ENCODE assay signal across 9 mouse cellular contexts in genomic region chr2:140670457-140670856, GRCm38 (mm10). TPM values are rescaled to one million over a fixed set of nuclear protein-coding genes. Genes with fewer than 3 reads are reported as not detected.
A peak's percentile ranks its signal among the peaks of the same experiment; 100 is the strongest.
DNase-seq lines count a peak whose midpoint lies in the region; ATAC-seq and TF ChIP-seq lines count a peak whose summit lies in the region.
"Had no signal": no experiment of that assay in that cellular context is flagged by ENCODE, and none has a peak within 500 bp of the region (broad histone marks: within the 10 kb centered on the region; RNA-seq: fewer than 3 reads in every experiment).

No protein-coding gene starts in this region.

- ATAC-seq in kidney, embryonic 14.5 days (ENCODE audit: low FRiP score, low TSS enrichment) = peak; percentile 40; the same call in 1 of the 2 replicates
- peak; percentile 37 for ATAC-seq in midbrain, embryonic 13.5 days
- ATAC-seq in granulocyte monocyte progenitor cell, adult 5-6 weeks (replicated peaks; ENCODE audit: poor library complexity, severe bottlenecking) = no peak

- H3K4me1 ChIP-seq in cerebellum, adult 2 months (ENCODE audit: control insufficient read depth, insufficient read depth, low read length) = peaks cover 5% of the 10 kb centered on the region; the same call in 1 of the 2 replicates
- peaks cover 11% of the 10 kb centered on the region; the same call in 1 of the 2 replicates for H3K4me1 ChIP-seq in kidney, embryonic 14.5 days (ENCODE audit: control insufficient read depth, insufficient read depth, low read length)
- H3K4me1 ChIP-seq in limb, embryonic 10.5 days = peaks cover 44% of the 10 kb centered on the region
- H3K4me1 ChIP-seq in midbrain, embryonic 13.5 days (replicated peaks) = peaks cover 19% of the 10 kb centered on the region

- under 1% methylated on average over 12 of the region's 12 CpGs for WGBS in cerebellum, adult 2 months
- WGBS in kidney, embryonic 14.5 days = under 1% methylated on average over 12 of the region's 12 CpGs
- WGBS in limb, embryonic 10.5 days = under 1% methylated on average over 12 of the region's 12 CpGs
- under 1% methylated on average over 12 of the region's 12 CpGs for WGBS in midbrain, embryonic 13.5 days

- no peaks in the 10 kb centered on the region for H3K27me3 ChIP-seq in cerebellum, adult 2 months (ENCODE audit: control insufficient read depth, insufficient read depth, low read length)
- no peaks in the 10 kb centered on the region for H3K27me3 ChIP-seq in kidney, embryonic 14.5 days (ENCODE audit: control insufficient read depth, insufficient read depth, low read length)
- H3K27me3 ChIP-seq in limb, embryonic 10.5 days (ENCODE audit: low read depth, poor library complexity, severe bottlenecking) = no peaks in the 10 kb centered on the region
- H3K27me3 ChIP-seq in midbrain, embryonic 13.5 days = no peaks in the 10 kb centered on the region

- peak overlapping the region; percentile 62 for H3K4me2 ChIP-seq in kidney, embryonic 14.5 days (replicated peaks; ENCODE audit: low read depth, low read length)
- H3K4me2 ChIP-seq in midbrain, embryonic 13.5 days (replicated peaks) = peak overlapping the region; percentile 64

- no peak for TF ChIP-seq POLR2A in cerebellum, adult 2 months (IDR thresholded peaks at IDR 0.05; ENCODE audit: borderline replicate concordance, insufficient read depth, low read length)

- H3K9ac ChIP-seq in kidney, embryonic 14.5 days (ENCODE audit: low read depth, low read length) = peak overlapping the region; percentile 70
- H3K9ac ChIP-seq in midbrain, embryonic 13.5 days (replicated peaks) = peak overlapping the region; percentile 86

- no peak for TF ChIP-seq CTCF in cerebellum, adult 2 months (IDR thresholded peaks at IDR 0.05; ENCODE audit: borderline replicate concordance, insufficient read depth, low read depth, low read length)

- H3K27ac ChIP-seq in cerebellum, adult 2 months (ENCODE audit: insufficient read depth, low read length) = peak overlapping the region; percentile 77
- H3K27ac ChIP-seq in kidney, embryonic 14.5 days (ENCODE audit: low read depth, low read length) = peak overlapping the region; percentile 33; the same call in 1 of the 2 replicates
- peak overlapping the region; percentile 92 for H3K27ac ChIP-seq in limb, embryonic 10.5 days
- peak overlapping the region; percentile 92 for H3K27ac ChIP-seq in midbrain, embryonic 13.5 days

- peak; percentile 48 for DNase-seq in ZHBTc4 (ENCODE audit: low read depth, low spot score)
- peak; percentile 75 to 80 for DNase-seq in cerebellum, adult 2 months
- peak; percentile 40 to 71 for DNase-seq in frontal cortex, adult 2 months (ENCODE audit: extremely low spot score in 1 of 2, low spot score in 1 of 2)
- DNase-seq in limb, embryonic 10.5 days (ENCODE audit: low spot score) = peak; percentile 75
- DNase-seq in telencephalon, adult 2 months (ENCODE audit: low read depth, low spot score) = peak; percentile 46

- no peaks in the 10 kb centered on the region for H3K9me3 ChIP-seq in kidney, embryonic 14.5 days (ENCODE audit: control insufficient read depth, low read length)
- no peaks in the 10 kb centered on the region for H3K9me3 ChIP-seq in limb, embryonic 10.5 days (replicated peaks)
- no peaks in the 10 kb centered on the region for H3K9me3 ChIP-seq in midbrain, embryonic 13.5 days

- peak overlapping the region; percentile 60 for H3K4me3 ChIP-seq in cerebellum, adult 2 months (replicated peaks; ENCODE audit: insufficient read depth, low read depth, low read length)
- peak overlapping the region; percentile 65 for H3K4me3 ChIP-seq in kidney, embryonic 14.5 days (ENCODE audit: low read length)
- peak overlapping the region; percentile 67 for H3K4me3 ChIP-seq in limb, embryonic 10.5 days
- peak overlapping the region; percentile 72 for H3K4me3 ChIP-seq in midbrain, embryonic 13.5 days (replicated peaks)

- H3K36me3 ChIP-seq in kidney, embryonic 14.5 days (ENCODE audit: control insufficient read depth, insufficient read depth, low read length) = no peaks in the 10 kb centered on the region
- peaks cover 5% of the 10 kb centered on the region; the same call in 1 of the 2 replicates for H3K36me3 ChIP-seq in limb, embryonic 10.5 days
- H3K36me3 ChIP-seq in midbrain, embryonic 13.5 days = no peaks in the 10 kb centered on the region

RNA-seq across cellular contexts. Expression of gene Flrt3, which starts 0.8 kb away (rescaled TPM):
- 11.8 and 13.1 TPM in 2 replicates for polyA plus RNA-seq in cerebellum, adult 2 months (2012; rRNA removed)
- 6.8 and 8.4 TPM in 2 replicates for polyA plus RNA-seq in frontal cortex, adult 2 months (2012; rRNA removed)
- polyA plus RNA-seq in kidney, embryonic 14.5 days (2014; fragmentation: Nextera tagmentation; extraction: Ambion mirVana) = 18.6 and 27.5 TPM in 2 replicates
- 60.7 and 69.3 TPM in 2 replicates for polyA plus RNA-seq in limb, embryonic 10.5 days (2016; fragmentation: Nextera tagmentation; extraction: Ambion mirVana)
- 61.5 and 62.3 TPM in 2 replicates for polyA plus RNA-seq in midbrain, embryonic 13.5 days (2015; fragmentation: Nextera tagmentation; extraction: Ambion mirVana)
- not detected in 2 replicates for total RNA-seq in granulocyte monocyte progenitor cell, adult 5-6 weeks (2014; fragmentation: Nextera tagmentation)
- total RNA-seq in granulocyte monocyte progenitor cell, adult 5-6 weeks (2017) = not detected in 2 replicates
- total RNA-seq: common myeloid progenitor, adult 5-6 weeks had no signal

Comparison
In these comparisons a context has a peak if more than half of its experiments do, and no peak if none do; other contexts are left out.
1. H3K27ac ChIP-seq: peak in every context shown above with its lines; median percentile 92 in limb, embryonic 10.5 days; 92 in midbrain, embryonic 13.5 days; 77 in cerebellum, adult 2 months; 33 in kidney, embryonic 14.5 days.